Mouse (Mus musculus) bone marrow, adult 2 months (tissue): Measurements from ENCODE around the gene Mfsd6l.

ENCODE experiments used
- CTCF ChIP-seq: fragments of 200-500 bp; IDR thresholded peaks from 2 replicates; pipeline ENCODE4 v1.5.1; 2011; ENCODE audit warnings: low read length, control low read depth; ENCODE audit not compliant: control insufficient read depth, insufficient read depth
- POLR2A ChIP-seq: fragments of 200-500 bp; IDR thresholded peaks from 2 replicates; pipeline ENCODE4 v1.6.1; 2011; ENCODE audit warnings: low read depth, mild to moderate bottlenecking, control low read depth, low read length, borderline replicate concordance; ENCODE audit not compliant: control insufficient read depth

- no peak for TF ChIP-seq CTCF
- no peak for TF ChIP-seq POLR2A
Measured at GRCm38 (mm10) chr11:68521352-68521751, 34.6 kb upstream of the Mfsd6l start.
